Mouse (Mus musculus) c-Kit-positive CD71-positive TER-119-positive erythroid progenitor cells, embryonic 14.5 days (primary cell): Measurements from ENCODE around the gene Nt5c.
A peak's percentile ranks its signal among the peaks of the same experiment; 100 is the strongest.
"Not testable (repeated sequence)": the region's sequence is repeated elsewhere in the genome, so short reads cannot be mapped to it uniquely, and the experiment has no call there.

Source experiments
- DNase-seq: peaks from one replicate; pipeline ENCODE4 v3.0.0-alpha.2; 2013; ENCODE audit warnings: low spot score

Gene Nt5c

GRCm38 (mm10) chr11:115510507-115510888, 18.8 kb upstream of the Nt5c start:
- no peak for DNase-seq

- DNase-seq, result peak; percentile 39
Measured at GRCm38 (mm10) chr11:115509773-115510506, 18.3 kb upstream of the Nt5c start.

DNA sequence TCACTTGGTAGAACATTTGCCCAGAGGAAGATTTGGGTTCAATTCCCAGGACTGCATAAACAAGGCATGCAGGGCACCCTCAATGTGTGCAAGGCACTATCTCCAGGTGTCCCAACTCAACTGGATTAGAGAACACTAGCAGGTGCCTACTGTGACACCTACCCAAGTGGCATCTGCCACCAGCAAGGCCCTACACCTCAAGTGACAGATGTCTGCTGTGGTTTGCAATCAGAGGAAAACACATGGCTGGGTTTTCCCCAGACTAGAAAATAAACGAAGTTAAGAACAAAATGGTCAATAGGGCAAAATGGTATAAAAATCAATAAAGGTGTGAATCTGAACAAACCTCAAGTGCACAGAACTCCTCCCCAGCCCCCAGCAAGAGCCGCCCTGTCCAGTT, 16.4 kb upstream of the Nt5c start:
- DNase-seq, result no peak

- DNase-seq, result peak; percentile 61
Measured at GRCm38 (mm10) chr11:115506586-115506985, 14.9 kb upstream of the Nt5c start.

DNA sequence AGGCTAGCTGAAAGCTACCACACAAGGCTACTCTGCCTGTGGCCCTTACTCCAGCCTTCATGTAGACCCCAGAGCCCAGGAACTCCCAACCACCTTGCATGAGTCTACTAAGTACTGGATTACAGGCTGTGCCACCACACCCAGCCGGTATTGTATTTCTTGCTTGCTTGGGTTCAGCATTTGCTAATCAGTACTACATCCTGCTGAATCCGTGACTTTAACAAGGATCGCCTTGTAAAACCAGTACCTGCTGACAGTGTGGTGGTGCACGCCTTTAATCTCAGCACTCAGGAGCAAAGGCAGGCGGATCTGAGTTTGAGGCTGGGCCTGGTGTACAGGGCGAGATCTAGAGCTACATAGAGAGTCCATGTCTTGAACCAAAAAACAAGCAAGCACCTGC, 11.0 kb upstream of the Nt5c start:
- no peak for DNase-seq

GRCm38 (mm10) chr11:115496559-115496958, 4.9 kb upstream of the Nt5c start:
- DNase-seq, result not testable (repeated sequence)

- no peak for DNase-seq
Measured at GRCm38 (mm10) chr11:115492387-115492786, 725 bp upstream of the Nt5c start.

- no peak for DNase-seq
Measured at GRCm38 (mm10) chr11:115490441-115491355, 964 bp downstream of the Nt5c start.

DNA sequence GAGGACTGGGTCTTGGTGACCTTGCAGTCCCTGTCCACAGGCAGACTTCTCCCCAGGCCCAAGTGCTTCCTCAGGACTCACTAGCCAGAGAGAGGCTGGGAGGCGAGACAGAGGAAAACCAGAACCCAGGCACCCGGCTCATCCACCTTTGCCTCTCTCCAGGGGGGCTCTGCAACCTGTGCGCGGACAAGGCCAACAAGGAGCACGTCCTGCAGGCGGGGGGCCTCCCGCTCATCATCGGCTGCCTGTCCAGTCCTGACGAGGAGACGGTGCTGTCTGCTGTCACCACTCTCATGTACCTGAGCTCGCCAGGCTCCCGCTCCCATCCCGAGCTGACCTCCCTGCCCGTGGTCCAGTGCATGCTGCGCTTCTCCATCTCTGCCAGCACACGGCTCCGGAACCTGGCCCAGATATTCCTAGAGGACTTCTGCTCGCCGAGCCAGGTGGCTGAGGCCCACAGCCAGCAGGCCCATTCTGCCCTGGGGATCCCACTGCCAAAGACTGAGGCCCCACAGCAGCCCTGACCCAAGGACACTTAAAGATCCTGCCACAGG, 3.0 kb downstream of the Nt5c start:
- no peak for DNase-seq

DNA sequence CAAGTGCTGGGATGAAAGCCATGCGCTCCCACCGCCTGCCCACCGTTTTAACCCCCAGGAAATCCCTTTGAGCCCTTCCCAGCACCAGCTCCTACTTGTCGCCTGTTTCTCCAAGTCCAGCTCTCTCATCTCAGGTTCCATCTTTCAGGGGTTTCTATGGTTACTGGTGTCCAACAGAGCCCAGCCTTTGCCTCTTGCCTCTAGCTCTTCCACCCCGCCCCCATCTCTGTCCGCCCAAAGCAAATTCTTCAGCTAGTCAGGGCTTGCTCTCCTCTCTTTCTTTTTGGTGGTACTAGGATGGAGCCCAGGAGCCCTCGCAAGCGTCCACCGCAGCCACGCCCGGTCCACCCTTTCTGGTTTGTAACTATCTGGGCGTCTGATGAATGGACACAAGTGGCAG, 6.5 kb downstream of the Nt5c start:
- DNase-seq, result no peak

GRCm38 (mm10) chr11:115483726-115484125, 7.9 kb downstream of the Nt5c start:
- peak; percentile 83 for DNase-seq

GRCm38 (mm10) chr11:115483278-115483677, 8.4 kb downstream of the Nt5c start:
- no peak for DNase-seq

DNA sequence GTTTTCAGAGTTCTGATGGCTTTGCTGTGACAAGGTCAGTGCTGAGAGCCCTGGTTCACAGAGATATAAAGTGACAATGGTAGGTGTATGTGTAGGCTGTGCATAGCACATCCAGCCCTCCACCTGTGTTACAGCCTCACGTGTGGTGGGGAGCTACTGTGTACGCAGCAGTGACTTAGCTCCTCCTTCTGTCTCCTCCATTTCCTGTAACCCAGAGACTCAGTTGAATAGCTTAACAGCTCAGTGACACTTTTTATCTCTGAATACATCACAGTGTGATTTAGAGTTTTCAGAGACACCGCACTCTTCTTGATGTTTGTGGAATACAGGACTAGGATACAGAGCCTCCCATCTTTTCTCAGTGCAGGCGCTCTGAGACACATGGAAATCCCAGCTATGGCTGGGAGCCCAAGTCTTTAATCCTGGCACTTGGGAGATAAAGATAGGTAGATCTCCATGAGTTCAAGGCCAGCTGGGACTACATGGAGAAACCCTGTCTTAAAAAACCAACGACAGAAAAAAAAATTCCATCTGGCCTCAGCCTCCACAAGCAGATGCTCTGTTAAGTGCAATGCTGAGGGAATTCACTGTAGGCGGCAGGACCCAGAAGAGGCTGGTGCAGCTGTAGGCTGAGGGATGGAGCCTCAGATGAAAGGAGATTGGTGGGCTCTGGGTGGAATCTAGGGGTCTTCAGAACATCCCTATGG, 10.0 kb downstream of the Nt5c start:
- DNase-seq, result no peak

DNA sequence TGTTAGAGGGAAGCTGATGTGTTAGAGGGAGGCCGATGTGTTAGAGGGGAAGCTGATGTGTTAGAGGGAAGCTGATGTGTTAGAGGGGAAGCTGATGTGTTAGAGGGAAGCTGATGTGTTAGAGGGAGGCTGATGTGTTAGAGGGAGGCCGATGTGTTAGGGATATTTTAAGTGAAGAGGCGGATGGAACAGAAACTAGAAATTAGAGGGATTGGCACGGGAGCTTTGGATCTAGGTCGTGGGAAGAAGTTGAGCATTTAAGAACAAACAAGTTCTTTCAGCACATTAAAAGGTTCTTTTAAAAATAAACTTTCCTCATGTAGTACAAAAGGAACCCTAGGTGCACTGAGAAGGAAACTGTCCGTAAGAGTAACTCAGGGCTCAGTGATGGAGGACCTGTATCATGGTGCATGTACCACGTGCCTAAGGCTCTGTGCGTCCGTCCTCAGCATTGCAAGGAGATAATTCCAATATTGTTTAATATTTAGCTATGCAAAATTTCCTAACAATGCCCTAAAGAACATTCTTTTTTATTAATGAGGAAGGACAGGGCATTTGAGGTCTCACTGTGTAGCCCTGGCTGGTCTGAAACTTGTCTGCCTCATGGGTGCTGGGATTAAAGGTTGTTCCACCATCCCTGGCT, 13.2 kb downstream of the Nt5c start:
- DNase-seq, result no peak

DNA sequence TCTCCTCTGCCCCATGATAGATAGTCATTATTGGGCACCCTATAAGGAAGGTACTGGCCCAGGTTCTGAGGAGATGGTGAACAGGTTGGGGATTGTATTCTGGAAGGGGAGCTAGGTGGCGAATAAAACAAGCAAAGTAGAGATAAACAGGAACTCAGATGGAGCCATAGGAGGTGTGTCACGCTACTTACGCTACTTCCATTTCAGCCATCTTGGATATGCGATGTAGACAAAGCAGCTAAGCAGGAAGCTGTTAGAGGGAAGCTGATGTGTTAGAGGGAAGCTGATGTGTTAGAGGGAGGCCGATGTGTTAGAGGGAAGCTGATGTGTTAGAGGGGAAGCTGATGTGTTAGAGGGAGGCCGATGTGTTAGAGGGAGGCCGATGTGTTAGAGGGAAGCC, 14.3 kb downstream of the Nt5c start:
- not testable (repeated sequence) for DNase-seq

- DNase-seq, result not testable (repeated sequence)
Measured at GRCm38 (mm10) chr11:115476630-115477029, 15.0 kb downstream of the Nt5c start.

DNA sequence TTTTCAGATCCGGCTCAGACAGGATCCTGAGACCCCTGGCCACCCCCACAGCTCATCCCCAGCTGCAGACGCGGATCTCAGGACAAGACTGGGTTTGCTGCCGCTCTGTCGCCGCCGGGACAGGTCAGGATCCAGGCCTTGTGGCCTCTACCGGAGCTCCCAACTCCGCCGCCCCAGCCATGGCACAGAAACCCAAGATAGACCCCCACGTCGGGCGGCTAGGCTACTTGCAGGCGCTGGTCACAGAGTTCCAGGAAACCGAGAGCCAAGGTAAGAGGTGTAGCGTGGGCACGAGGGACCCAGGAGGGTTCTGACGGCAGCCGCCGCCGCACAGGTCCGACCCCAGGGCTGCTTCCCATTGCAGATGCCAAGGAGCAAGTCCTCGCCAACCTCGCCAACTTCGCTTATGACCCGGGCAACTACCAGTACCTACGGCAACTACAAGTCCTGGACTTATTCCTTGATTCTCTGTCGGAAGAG, 15.9 kb downstream of the Nt5c start:
- DNase-seq, result no peak

GRCm38 (mm10) chr11:115475025-115475757, 16.5 kb downstream of the Nt5c start, which contains the start of gene Armc7:
TSS of gene Armc7 (plus strand) at chr11:115475667.
- DNase-seq, result peak; percentile 91

DNA sequence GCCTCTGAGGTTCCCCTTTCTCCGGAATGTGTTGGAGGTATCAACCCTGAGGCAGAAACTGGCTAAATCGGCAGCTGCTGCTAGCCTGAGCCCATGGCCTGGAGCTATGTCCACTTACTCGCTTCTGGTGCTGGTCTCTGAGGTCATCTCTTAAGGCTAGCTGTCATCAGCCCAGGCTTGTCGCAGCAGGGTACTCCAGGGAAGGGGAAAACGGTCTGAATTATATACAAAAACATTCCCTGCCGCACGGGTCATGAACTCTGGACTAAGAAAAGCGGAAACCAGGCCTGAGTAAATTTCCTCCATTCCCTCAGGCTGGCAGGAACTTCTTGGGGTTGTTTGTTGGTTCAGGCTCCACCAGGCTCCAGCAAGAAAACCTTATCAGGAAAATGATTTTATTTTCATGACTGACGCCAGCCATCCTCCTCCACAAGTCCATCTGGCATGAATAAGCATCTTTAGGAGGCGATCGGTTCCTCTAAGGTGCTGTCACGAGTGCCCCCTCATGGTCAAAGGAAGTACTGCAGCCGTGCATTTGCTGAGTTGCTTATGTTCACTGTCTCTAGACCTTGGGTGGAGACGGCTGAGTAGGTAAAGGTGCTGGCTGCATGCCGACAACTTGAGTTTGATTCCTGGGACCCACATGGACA, 17.9 kb downstream of the Nt5c start:
- DNase-seq, result peak; percentile 98

- DNase-seq, result no peak
Measured at GRCm38 (mm10) chr11:115472183-115472582, 19.5 kb downstream of the Nt5c start.
